Mouse (Mus musculus): ENCODE measurements around the gene Cog2.

GRCm38 (mm10) chr8:124575811-124576210, 55.2 kb downstream of the Cog2 start, which contains the start of gene Capn9:
- TF ChIP-seq RCOR1 (IDR thresholded peaks at IDR 0.05; ENCODE audit: low read depth, low read length): no peak
- no peak for TF ChIP-seq E2F4 (IDR thresholded peaks at IDR 0.05; ENCODE audit: borderline replicate concordance, low read depth, low read length)
- no peak for TF ChIP-seq MAFK (IDR thresholded peaks at IDR 0.05; ENCODE audit: borderline replicate concordance, low read depth, low read length)
